Mouse (Mus musculus): ENCODE measurements at regions not wholly inside any gene's neighbourhood (a gene's known extent, or its start where the extent isn't known, plus 50 kb on each side); places are given as distances from the start of the nearest gene placed in this dataset.

GRCm38 (mm10) chr10:39219366-39219765 is 55.8 kb upstream of the Ccn6 start:
- no peak for DNase-seq (ENCODE audit: low spot score)

DNA sequence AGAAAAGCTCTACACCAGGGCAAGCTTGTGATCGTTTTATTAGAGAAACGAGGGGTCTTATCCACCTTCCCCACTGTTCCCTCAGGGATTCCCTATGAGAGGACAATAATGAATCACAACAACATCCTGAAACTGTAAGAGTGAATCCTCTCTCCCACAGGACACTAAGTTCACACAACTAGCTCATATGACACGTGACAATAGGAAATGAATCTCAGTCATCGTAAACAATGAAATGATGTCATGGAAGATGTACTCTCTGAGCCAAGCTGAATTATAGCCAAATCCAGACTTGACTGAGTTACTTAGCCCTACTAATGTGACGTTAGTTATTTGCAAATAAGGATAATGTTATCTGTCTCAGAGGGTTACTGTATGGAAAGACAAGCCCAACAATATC is 54.6 kb upstream of the Ccn6 start:
- no peak for DNase-seq (ENCODE audit: low spot score)

DNA sequence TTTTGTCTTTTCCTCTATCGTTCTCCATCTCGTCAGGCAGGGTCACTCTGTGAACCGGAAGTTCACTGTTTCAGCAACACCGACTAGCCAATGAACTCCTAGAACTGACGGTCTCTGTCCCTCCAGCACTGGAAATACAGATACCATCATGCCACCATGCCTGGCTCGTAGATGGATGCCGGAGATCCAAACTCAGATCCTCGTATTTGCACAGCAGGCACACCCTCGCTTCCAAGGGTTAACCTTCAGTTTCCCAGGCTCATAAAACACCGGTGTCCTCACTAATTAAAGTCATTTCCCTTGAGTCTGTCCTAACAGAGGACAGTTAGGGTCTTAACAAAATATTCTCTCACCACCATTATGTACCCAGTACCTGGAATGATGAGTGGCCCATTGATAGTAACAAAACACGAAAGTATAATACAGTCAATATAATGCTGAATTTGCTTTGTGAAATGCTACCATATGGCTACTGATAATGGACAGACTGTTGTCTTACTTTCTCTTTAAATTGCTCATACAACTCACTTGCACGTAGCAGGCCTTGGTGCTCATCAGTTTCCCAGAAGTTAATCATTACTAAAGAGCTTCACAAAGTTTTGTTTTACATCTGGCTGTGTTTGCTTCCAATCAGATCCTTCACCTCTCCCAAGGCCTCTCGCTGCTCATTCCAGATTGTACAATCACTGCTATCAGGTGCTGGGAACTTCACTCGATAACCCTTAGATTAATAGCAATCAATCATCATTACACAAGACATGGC is 52.7 kb upstream of the Ccn6 start:
- DNase-seq (ENCODE audit: low spot score) = no peak

DNA sequence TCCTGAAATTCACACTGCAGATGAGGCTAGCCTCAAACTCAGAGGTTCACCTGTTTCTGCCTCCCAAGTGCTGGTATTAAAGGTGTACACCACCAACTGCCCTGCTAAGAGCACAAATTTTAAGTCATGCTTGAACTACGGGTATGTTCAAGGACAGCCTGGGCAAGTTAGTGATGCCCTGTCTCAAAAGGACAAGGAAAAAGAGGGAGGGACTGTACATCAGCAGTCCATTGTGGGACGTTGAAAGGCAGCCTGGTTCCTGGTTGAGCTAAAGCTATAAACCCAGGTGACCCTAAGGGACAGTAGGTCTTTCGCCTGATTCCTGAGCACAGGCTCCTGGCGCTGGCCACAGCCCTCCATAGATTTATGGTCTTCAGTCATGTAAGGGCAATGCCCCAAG is 51.0 kb upstream of the Ccn6 start:
- no peak for DNase-seq (ENCODE audit: low spot score)

Measured in gastrocnemius, adult 18-20 months (tissue).